ENCODE assay signal across 7 mouse cellular contexts in genomic region chr16:13818560-13819393, GRCm38 (mm10). TPM values are rescaled to one million over a fixed set of nuclear protein-coding genes. Genes with fewer than 3 reads are reported as not detected.
DNase-seq lines count a peak whose midpoint lies in the region; ATAC-seq lines count a peak whose summit lies in the region.

Gene Ntan1, plus strand, starts transcription at chr16:13818845.

- intact Hi-C loops in gastrocnemius, postnatal 36 days (cut with DNase I), result loop anchor here (5.0 kb wide), 2 partner anchors 36 to 344 kb away; partner anchors contain the start of genes Marf1, Nde1 and Rrn3
- intact Hi-C loops in left cerebral cortex, postnatal 25 days (cut with DNase I), result no loop called here

- peak within 1 kb of the TSS; percentile 90 for H3K27ac ChIP-seq in intestine, embryonic 15.5 days
- peak within 1 kb of the TSS; percentile 93 for H3K27ac ChIP-seq in midbrain, embryonic 10.5 days (replicated peaks)

- peak within 1 kb of the TSS; percentile 72 for H3K4me3 ChIP-seq in intestine, embryonic 15.5 days (replicated peaks)
- peak within 1 kb of the TSS; percentile 76 for H3K4me3 ChIP-seq in midbrain, embryonic 10.5 days

- peak within 1 kb of the TSS; percentile 83 for H3K9ac ChIP-seq in intestine, embryonic 15.5 days

- H3K4me2 ChIP-seq in intestine, embryonic 15.5 days (replicated peaks), result peak within 1 kb of the TSS; percentile 82

- no peaks in the 10 kb centered on the region for H3K27me3 ChIP-seq in intestine, embryonic 15.5 days (replicated peaks)
- H3K27me3 ChIP-seq in midbrain, embryonic 10.5 days (ENCODE audit: low read depth, poor library complexity, severe bottlenecking), result no peaks in the 10 kb centered on the region

- H3K36me3 ChIP-seq in intestine, embryonic 15.5 days, result peaks cover 2% of the 10 kb centered on the region; the same call in 1 of the 2 replicates
- H3K36me3 ChIP-seq in midbrain, embryonic 10.5 days, result peaks cover 30% of the 10 kb centered on the region

- ATAC-seq in intestine, embryonic 15.5 days, result peak; percentile 96

- H3K9me3 ChIP-seq in intestine, embryonic 15.5 days, result no peaks in the 10 kb centered on the region
- H3K9me3 ChIP-seq in midbrain, embryonic 10.5 days (replicated peaks), result no peaks in the 10 kb centered on the region

- peak; percentile 99 for DNase-seq in adrenal gland, adult 2 months
- DNase-seq in embryo, embryonic 11.5 days (ENCODE audit: low read depth, low spot score), result peak; percentile 93
- DNase-seq in gastrocnemius, postnatal 36 days, result peak; percentile 97
- peak; percentile 95 to 98 for DNase-seq in left cerebral cortex, postnatal 25 days (ENCODE audit: low spot score in 2 of 2)
- DNase-seq in midbrain, embryonic 10.5 days (ENCODE audit: low spot score), result peak; percentile 94
- DNase-seq in right cerebral cortex, postnatal 4 days, result peak; percentile 94

- WGBS in intestine, embryonic 15.5 days, result under 1% methylated on average over 58 of the region's 58 CpGs
- under 1% methylated on average over 56 of the region's 58 CpGs for WGBS in midbrain, embryonic 10.5 days

- H3K4me1 ChIP-seq in intestine, embryonic 15.5 days (replicated peaks), result peaks cover 14% of the 10 kb centered on the region; the same call in 1 of the 2 replicates
- H3K4me1 ChIP-seq in midbrain, embryonic 10.5 days, result peaks cover 21% of the 10 kb centered on the region

RNA-seq across cellular contexts. Expression of gene Ntan1, which starts in this region (rescaled TPM):
- total RNA-seq in adrenal gland, adult 2 months (2021), result 10 to 100 TPM; 54.7 to 61.5 TPM
- polyA plus RNA-seq in adrenal gland, adult 2 months (2012; rRNA removed), result 37.4 and 38.2 TPM in 2 replicates
- 10 to 100 TPM; 37.3 to 39.9 TPM for total RNA-seq in gastrocnemius, postnatal 36 days (2021)
- 147 and 152 TPM in 2 replicates for polyA plus RNA-seq in intestine, embryonic 15.5 days (2015; fragmentation: Nextera tagmentation; extraction: Ambion mirVana)
- 10 to 100 TPM; 89.9 to 97.1 TPM for total RNA-seq in left cerebral cortex, postnatal 25 days (2021)
- 129 and 145 TPM in 2 replicates for polyA plus RNA-seq in midbrain, embryonic 10.5 days (2016; fragmentation: Nextera tagmentation; extraction: Ambion mirVana)

Comparison
In these comparisons a context has a peak if more than half of its experiments do, and no peak if none do; other contexts are left out.
1. Peak in every context shown above with its lines: DNase-seq, ATAC-seq, H3K4me3 ChIP-seq and H3K27ac ChIP-seq.